In genomic region chr13:113409941-113410340, GRCm38 (mm10) we compare ENCODE assay signal across 7 mouse cellular contexts.
A peak's percentile ranks its signal among the peaks of the same experiment; 100 is the strongest.
DNase-seq lines count a peak whose midpoint lies in the region; ATAC-seq lines count a peak whose summit lies in the region.

No protein-coding gene starts in this region.

- no peak for ATAC-seq in megakaryocyte, adult 5-6 weeks (ENCODE audit: poor library complexity, severe bottlenecking)

- peak; percentile 65 for DNase-seq in cerebellum, adult 11-12 months
- peak; percentile 81 to 91 for DNase-seq in cerebellum, postnatal 14 days
- DNase-seq in frontal cortex, postnatal 25 days (ENCODE audit: low spot score in 2 of 2): peak; percentile 15 to 42
- peak; percentile 36 to 67 for DNase-seq in left cerebral cortex, adult 18-20 months (ENCODE audit: low spot score in 2 of 2)
- DNase-seq in retina, postnatal 1 day: peak; percentile 16
- no peak for DNase-seq in adipocyte (ENCODE audit: low spot score)
